Mouse (Mus musculus): ENCODE data around the gene Pip5k1b. TPM values are rescaled to one million over a fixed set of nuclear protein-coding genes. Genes with fewer than 3 reads are reported as not detected.

The Pip5k1b gene
- polyA plus RNA-seq, 1 experiment from 2014 or later, result 1.6 TPM

DNA sequence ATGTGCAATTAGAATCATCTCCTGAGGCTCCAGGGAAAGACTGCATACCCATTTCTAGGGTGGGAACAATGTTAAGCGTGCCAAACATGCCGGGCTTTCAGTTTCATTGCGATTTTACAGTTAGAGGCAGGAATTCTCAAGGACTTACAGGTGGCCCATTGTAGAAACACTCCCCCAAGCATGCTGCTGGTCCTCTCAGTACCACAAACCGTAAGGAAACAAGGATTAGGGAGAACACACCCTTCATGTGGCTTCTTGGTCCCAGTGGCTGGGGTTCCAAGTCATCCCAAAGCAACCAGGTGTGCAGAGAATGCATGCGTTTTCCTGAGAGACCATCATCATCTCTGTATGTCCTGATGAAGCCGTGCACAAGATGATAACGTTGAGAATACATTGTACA lies 4.9 kb downstream of the Pip5k1b start:
- no peak overlapping the region for H3K27ac ChIP-seq (ENCODE audit: low read length)
- H3K9me3 ChIP-seq (replicated peaks; ENCODE audit: control insufficient read depth, low read length, poor library complexity, severe bottlenecking), result 0 out of 2 replicates have a peak, but pooled peaks cover 3% of the 10 kb centered on the region
- ATAC-seq, result no peak
- H3K36me3 ChIP-seq (ENCODE audit: control insufficient read depth, insufficient read depth, low read length), result no peaks in the 10 kb centered on the region
- no peaks in the 10 kb centered on the region for H3K4me1 ChIP-seq (ENCODE audit: control insufficient read depth, insufficient read depth, low read length)
- no peak overlapping the region for H3K9ac ChIP-seq (ENCODE audit: low read depth, low read length)
- WGBS, result 74% methylated on average over 7 of the region's 7 CpGs
- no peak overlapping the region for H3K4me2 ChIP-seq (ENCODE audit: low read length)
- peaks cover 4% of the 10 kb centered on the region; the same call in 1 of the 2 replicates for H3K27me3 ChIP-seq (ENCODE audit: control insufficient read depth, insufficient read depth, low read depth, low read length)
- H3K4me3 ChIP-seq (ENCODE audit: low read depth, low read length), result no peak overlapping the region

DNA sequence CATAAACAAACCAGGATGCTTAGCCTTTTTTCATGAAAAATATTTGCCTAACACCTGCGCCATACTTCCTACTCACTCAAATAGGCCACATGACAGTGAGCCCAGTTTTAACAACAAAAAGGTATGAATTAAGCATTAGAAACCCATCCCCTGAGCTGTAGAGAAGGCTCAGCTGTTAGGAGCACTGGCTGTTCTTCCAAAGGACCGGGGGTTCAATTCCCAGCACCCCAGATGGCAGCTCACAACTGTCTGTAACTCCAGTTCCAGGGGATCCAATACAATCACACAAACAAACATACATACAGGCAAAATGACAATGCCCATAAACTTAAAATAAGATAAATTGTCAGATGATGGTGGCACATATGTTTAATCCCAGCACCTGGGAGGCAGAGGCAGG lies 5.7 kb downstream of the Pip5k1b start:
- Histone ChIP-seq H3K9ac (ENCODE audit: low read depth, low read length) (no peak overlapping the region), H3K4me3 (ENCODE audit: low read depth, low read length) (no peak overlapping the region), H3K36me3 (ENCODE audit: control insufficient read depth, insufficient read depth, low read length) (no peaks in the 10 kb centered on the region), H3K4me1 (ENCODE audit: control insufficient read depth, insufficient read depth, low read length) (no peaks in the 10 kb centered on the region), H3K27me3 (ENCODE audit: control insufficient read depth, insufficient read depth, low read depth, low read length) (peaks cover 4% of the 10 kb centered on the region; the same call in 1 of the 2 replicates), H3K4me2 (ENCODE audit: low read length) (no peak overlapping the region), H3K27ac (ENCODE audit: low read length) (no peak overlapping the region), H3K9me3 (replicated peaks; ENCODE audit: control insufficient read depth, low read length, poor library complexity, severe bottlenecking) (0 out of 2 replicates have a peak, but pooled peaks cover 3% of the 10 kb centered on the region)
- no peak for ATAC-seq
- WGBS, result 93% methylated on average over 2 of the region's 2 CpGs

GRCm38 (mm10) chr19:24548337-24548736 lies 7.3 kb downstream of the Pip5k1b start:
- no peaks in the 10 kb centered on the region for H3K4me1 ChIP-seq (ENCODE audit: control insufficient read depth, insufficient read depth, low read length)
- ATAC-seq, result no peak
- H3K4me3 ChIP-seq (ENCODE audit: low read depth, low read length), result no peak overlapping the region
- H3K27ac ChIP-seq (ENCODE audit: low read length), result no peak overlapping the region
- H3K36me3 ChIP-seq (ENCODE audit: control insufficient read depth, insufficient read depth, low read length), result no peaks in the 10 kb centered on the region
- 0 out of 2 replicates have a peak, but pooled peaks cover 3% of the 10 kb centered on the region for H3K9me3 ChIP-seq (replicated peaks; ENCODE audit: control insufficient read depth, low read length, poor library complexity, severe bottlenecking)
- H3K9ac ChIP-seq (ENCODE audit: low read depth, low read length), result no peak overlapping the region
- H3K27me3 ChIP-seq (ENCODE audit: control insufficient read depth, insufficient read depth, low read depth, low read length), result no peaks in the 10 kb centered on the region
- WGBS, result 98% methylated on average over 9 of the region's 9 CpGs
- H3K4me2 ChIP-seq (ENCODE audit: low read length), result no peak overlapping the region

- Histone ChIP-seq H3K4me1 (ENCODE audit: control insufficient read depth, insufficient read depth, low read length) (no peaks in the 10 kb centered on the region), H3K27me3 (ENCODE audit: control insufficient read depth, insufficient read depth, low read depth, low read length) (no peaks in the 10 kb centered on the region), H3K4me2 (ENCODE audit: low read length) (no peak overlapping the region), H3K36me3 (ENCODE audit: control insufficient read depth, insufficient read depth, low read length) (no peaks in the 10 kb centered on the region), H3K4me3 (ENCODE audit: low read depth, low read length) (no peak overlapping the region), H3K27ac (ENCODE audit: low read length) (no peak overlapping the region), H3K9me3 (replicated peaks; ENCODE audit: control insufficient read depth, low read length, poor library complexity, severe bottlenecking) (0 out of 2 replicates have a peak, but pooled peaks cover 3% of the 10 kb centered on the region), H3K9ac (ENCODE audit: low read depth, low read length) (no peak overlapping the region)
- ATAC-seq, result no peak
- 86% methylated on average over 10 of the region's 10 CpGs for WGBS
These were observed 9.5 kb downstream of the Pip5k1b start for GRCm38 (mm10) chr19:24546153-24546552.

GRCm38 (mm10) chr19:24543386-24544350 lies 12.0 kb downstream of the Pip5k1b start:
- ATAC-seq, result no peak
- 65% methylated on average over 14 of the region's 14 CpGs for WGBS
- Histone ChIP-seq H3K4me3 (ENCODE audit: low read depth, low read length) (no peak overlapping the region), H3K9me3 (replicated peaks; ENCODE audit: control insufficient read depth, low read length, poor library complexity, severe bottlenecking) (0 out of 2 replicates have a peak, but pooled peaks cover 3% of the 10 kb centered on the region), H3K4me2 (ENCODE audit: low read length) (no peak overlapping the region), H3K27ac (ENCODE audit: low read length) (no peak overlapping the region), H3K4me1 (ENCODE audit: control insufficient read depth, insufficient read depth, low read length) (no peaks in the 10 kb centered on the region), H3K36me3 (ENCODE audit: control insufficient read depth, insufficient read depth, low read length) (no peaks in the 10 kb centered on the region), H3K9ac (ENCODE audit: low read depth, low read length) (no peak overlapping the region), H3K27me3 (ENCODE audit: control insufficient read depth, insufficient read depth, low read depth, low read length) (no peaks in the 10 kb centered on the region)

DNA sequence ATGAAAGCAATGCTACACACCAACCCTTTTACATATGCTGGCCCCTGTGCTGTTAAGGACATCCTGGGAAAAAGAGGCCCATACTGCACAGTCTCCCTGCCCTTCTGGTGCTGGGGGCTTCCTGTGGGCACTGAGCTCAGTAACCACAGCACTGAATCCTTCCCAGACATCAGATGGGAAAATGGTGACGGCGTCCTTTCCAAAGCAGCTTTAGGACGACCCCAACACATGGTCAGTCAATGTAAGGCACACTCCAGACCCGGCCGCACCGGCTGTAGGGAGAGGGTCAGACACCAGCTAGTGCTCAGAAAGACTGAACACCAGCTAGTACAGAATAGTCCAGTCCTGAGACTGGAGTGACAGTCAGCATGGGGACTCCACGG lies 13.4 kb downstream of the Pip5k1b start:
- 95% methylated on average over 7 of the region's 7 CpGs for WGBS
- ATAC-seq, result no peak
- no peaks in the 10 kb centered on the region for H3K9me3 ChIP-seq (replicated peaks; ENCODE audit: control insufficient read depth, low read length, poor library complexity, severe bottlenecking)
- H3K4me3 ChIP-seq (ENCODE audit: low read depth, low read length), result no peak overlapping the region
- H3K9ac ChIP-seq (ENCODE audit: low read depth, low read length), result no peak overlapping the region
- H3K4me1 ChIP-seq (ENCODE audit: control insufficient read depth, insufficient read depth, low read length), result no peaks in the 10 kb centered on the region
- no peak overlapping the region for H3K27ac ChIP-seq (ENCODE audit: low read length)
- no peaks in the 10 kb centered on the region for H3K36me3 ChIP-seq (ENCODE audit: control insufficient read depth, insufficient read depth, low read length)
- H3K4me2 ChIP-seq (ENCODE audit: low read length), result no peak overlapping the region
- H3K27me3 ChIP-seq (ENCODE audit: control insufficient read depth, insufficient read depth, low read depth, low read length), result no peaks in the 10 kb centered on the region

- Histone ChIP-seq H3K9ac (ENCODE audit: low read depth, low read length) (no peak overlapping the region), H3K27me3 (ENCODE audit: control insufficient read depth, insufficient read depth, low read depth, low read length) (no peaks in the 10 kb centered on the region), H3K4me2 (ENCODE audit: low read length) (no peak overlapping the region), H3K36me3 (ENCODE audit: control insufficient read depth, insufficient read depth, low read length) (no peaks in the 10 kb centered on the region), H3K4me3 (ENCODE audit: low read depth, low read length) (no peak overlapping the region), H3K27ac (ENCODE audit: low read length) (no peak overlapping the region), H3K4me1 (ENCODE audit: control insufficient read depth, insufficient read depth, low read length) (no peaks in the 10 kb centered on the region), H3K9me3 (replicated peaks; ENCODE audit: control insufficient read depth, low read length, poor library complexity, severe bottlenecking) (no peaks in the 10 kb centered on the region)
- no peak for ATAC-seq
- WGBS, result 89% methylated on average over 17 of the region's 17 CpGs
These were observed 13.9 kb downstream of the Pip5k1b start for GRCm38 (mm10) chr19:24541669-24542292.

- H3K4me2 ChIP-seq (ENCODE audit: low read length), result no peak overlapping the region
- ATAC-seq, result no peak
- WGBS, result 90% methylated on average over 10 of the region's 10 CpGs
These were observed 14.6 kb downstream of the Pip5k1b start for GRCm38 (mm10) chr19:24540952-24541668.

More at GRCm38 (mm10) chr19:24540952-24541668, 14.6 kb downstream of the Pip5k1b start:
- Histone ChIP-seq H3K9ac (ENCODE audit: low read depth, low read length) (no peak overlapping the region), H3K9me3 (replicated peaks; ENCODE audit: control insufficient read depth, low read length, poor library complexity, severe bottlenecking) (no peaks in the 10 kb centered on the region), H3K4me1 (ENCODE audit: control insufficient read depth, insufficient read depth, low read length) (no peaks in the 10 kb centered on the region), H3K27ac (ENCODE audit: low read length) (no peak overlapping the region), H3K4me3 (ENCODE audit: low read depth, low read length) (no peak overlapping the region), H3K36me3 (ENCODE audit: control insufficient read depth, insufficient read depth, low read length) (no peaks in the 10 kb centered on the region), H3K27me3 (ENCODE audit: control insufficient read depth, insufficient read depth, low read depth, low read length) (no peaks in the 10 kb centered on the region)
